Mouse (Mus musculus) limb, embryonic 13.5 days (tissue): ENCODE measurements at regions not wholly inside any gene's neighbourhood (a gene's known extent, or its start where the extent isn't known, plus 50 kb on each side); places are given as distances from the start of the nearest gene placed in this dataset.

Source experiments
- ATAC-seq: fragments of 200-750 bp; cut with Nextera tagmentation; 2 replicates; pipeline ENCODE4 v1.8.0; 2017; ENCODE audit warnings: low read depth, moderate number of reproducible peaks, moderate TSS enrichment; ENCODE audit not compliant: low FRiP score
- H3K27ac ChIP-seq: fragments of 300-500 bp; sonication (generic); 2 replicates; pipeline ENCODE4 v1.5.1; 2015; ENCODE audit warnings: inconsistent platforms, mild to moderate bottlenecking, moderate library complexity
- H3K27me3 ChIP-seq: fragments of 300-500 bp; sonication (generic); 2 replicates; pipeline ENCODE4 v1.6.1; 2015; ENCODE audit warnings: mild to moderate bottlenecking, inconsistent platforms
- H3K36me3 ChIP-seq: fragments of 300-500 bp; sonication (generic); 2 replicates; pipeline ENCODE4 v1.6.1; 2015; ENCODE audit warnings: inconsistent platforms, mild to moderate bottlenecking, moderate library complexity
- H3K4me1 ChIP-seq: fragments of 300-500 bp; sonication (generic); 2 replicates; pipeline ENCODE4 v1.6.1; 2015; ENCODE audit warnings: inconsistent platforms
- H3K4me2 ChIP-seq: fragments of 300-500 bp; sonication (generic); replicated peaks from 2 replicates; pipeline ENCODE4 v1.6.1; 2015; ENCODE audit warnings: inconsistent platforms, mild to moderate bottlenecking, moderate library complexity
- H3K4me3 ChIP-seq: fragments of 300-500 bp; sonication (generic); 2 replicates; pipeline ENCODE4 v1.5.1; 2015; ENCODE audit warnings: moderate library complexity, mild to moderate bottlenecking, inconsistent platforms
- H3K9ac ChIP-seq: fragments of 300-500 bp; sonication (generic); 2 replicates; pipeline ENCODE4 v1.6.1; 2015; ENCODE audit warnings: mild to moderate bottlenecking, inconsistent platforms
- H3K9me3 ChIP-seq: fragments of 300-500 bp; sonication (generic); 2 replicates; pipeline ENCODE4 v1.6.1; 2016; ENCODE audit warnings: inconsistent platforms
- WGBS: fragments of 180-500 bp; shearing (Covaris S2); methylation state at CpG from one replicate; pipeline ENCODE4 v1.1.7; 2015; 5-methylcytosine and 5-hydroxymethylcytosine counted together

DNA sequence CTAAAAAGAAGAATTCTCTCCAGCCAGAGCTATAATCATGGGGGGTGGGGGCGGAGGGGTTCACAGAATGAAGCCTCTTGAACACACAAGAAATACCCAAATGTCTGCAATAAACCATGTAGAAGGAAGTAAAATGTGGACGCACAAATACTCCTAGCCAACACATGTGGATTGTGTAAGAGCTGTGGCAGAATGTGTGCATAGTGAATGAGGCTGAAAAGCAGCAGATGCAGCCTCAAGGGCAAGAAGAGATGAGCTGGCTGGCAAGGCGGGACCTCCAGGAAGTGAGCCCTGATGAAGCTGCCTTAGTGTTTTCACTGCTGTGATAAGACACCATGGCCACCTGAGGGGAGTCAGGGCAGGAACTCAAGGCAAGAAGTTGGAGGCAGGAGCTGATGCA is 53.3 kb upstream of the Arhgap28 start:
- Histone ChIP-seq H3K9me3 (no peaks in the 10 kb centered on the region), H3K4me3 (no peak overlapping the region), H3K4me2 (no peak overlapping the region), H3K4me1 (no peaks in the 10 kb centered on the region), H3K27ac (no peak overlapping the region), H3K36me3 (no peaks in the 10 kb centered on the region), H3K27me3 (no peaks in the 10 kb centered on the region), H3K9ac (no peak overlapping the region)
- WGBS = 86% methylated on average over 3 of the region's 3 CpGs
- ATAC-seq = no peak

DNA sequence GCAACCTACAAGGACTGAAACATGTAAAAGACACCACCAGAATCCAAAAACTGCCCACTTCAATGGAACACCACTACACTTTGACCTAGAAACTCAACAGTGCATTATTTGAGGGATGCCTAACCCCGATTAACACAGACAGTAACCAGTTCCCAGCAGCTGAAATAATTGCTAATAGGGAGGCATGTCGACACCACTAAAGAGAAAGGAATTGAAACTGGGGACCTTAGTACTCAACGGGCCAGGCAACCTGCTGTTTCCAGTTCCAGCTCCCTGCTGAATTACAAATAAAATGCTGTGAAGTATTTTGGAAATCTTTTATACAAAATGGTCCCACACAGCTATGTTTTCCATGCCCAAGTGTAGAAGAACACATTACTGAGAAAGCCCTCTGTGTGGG is 56.5 kb upstream of the Arhgap28 start:
- H3K9ac ChIP-seq = no peak overlapping the region
- H3K27me3 ChIP-seq = no peaks in the 10 kb centered on the region
- 70% methylated on average over 3 of the region's 3 CpGs for WGBS
- H3K27ac ChIP-seq = no peak overlapping the region
- H3K4me1 ChIP-seq = no peaks in the 10 kb centered on the region
- no peak overlapping the region for H3K4me3 ChIP-seq
- no peaks in the 10 kb centered on the region for H3K9me3 ChIP-seq
- no peaks in the 10 kb centered on the region for H3K36me3 ChIP-seq
- ATAC-seq = no peak
- H3K4me2 ChIP-seq = no peak overlapping the region

DNA sequence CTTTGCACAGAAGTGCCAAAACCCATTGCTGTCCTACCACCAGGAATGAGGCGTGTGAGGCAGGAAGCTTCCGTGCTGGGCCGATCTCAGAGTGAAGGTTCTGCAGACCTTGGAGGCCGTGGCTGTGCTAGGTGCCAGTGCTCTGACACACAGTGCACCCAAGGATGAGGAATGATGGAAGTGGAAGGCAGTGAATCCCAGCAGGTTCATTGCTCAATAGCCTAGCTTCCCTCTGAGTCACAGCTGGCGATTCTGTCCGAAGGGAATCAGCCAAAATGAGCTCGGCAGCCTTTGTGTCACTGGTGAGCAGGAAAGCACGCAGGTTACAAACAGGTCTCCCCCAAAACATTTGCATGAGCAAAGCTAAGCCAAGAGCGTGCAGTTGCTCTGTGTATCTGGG is 61.8 kb upstream of the Arhgap28 start:
- no peak for ATAC-seq
- H3K4me3 ChIP-seq = no peak overlapping the region
- H3K27me3 ChIP-seq = no peaks in the 10 kb centered on the region
- H3K9ac ChIP-seq = no peak overlapping the region
- H3K4me1 ChIP-seq = peaks cover 13% of the 10 kb centered on the region
- H3K9me3 ChIP-seq = no peaks in the 10 kb centered on the region
- H3K27ac ChIP-seq = no peak overlapping the region
- H3K36me3 ChIP-seq = no peaks in the 10 kb centered on the region
- no peak overlapping the region for H3K4me2 ChIP-seq
- WGBS = 90% methylated on average over 9 of the region's 9 CpGs

DNA sequence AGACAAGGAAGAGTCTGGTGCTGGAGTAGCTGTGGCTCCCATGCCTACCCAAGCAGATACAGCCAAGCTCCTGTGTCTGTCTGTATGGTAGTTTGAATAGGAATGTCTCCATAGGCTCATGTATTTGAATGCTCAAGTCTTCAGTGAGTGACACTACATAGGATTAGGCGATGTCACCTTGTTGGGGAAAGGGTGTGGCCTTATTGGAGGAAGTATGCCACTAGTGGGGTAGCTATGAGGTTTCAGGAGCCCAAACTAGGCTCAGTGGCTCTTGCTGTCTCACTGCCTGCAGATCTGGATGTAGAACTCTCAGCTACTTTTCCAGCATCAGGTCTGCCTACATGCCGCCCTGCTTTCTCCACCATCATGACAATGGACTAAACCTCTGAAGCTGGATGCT is 62.3 kb upstream of the Arhgap28 start:
- H3K9me3 ChIP-seq = no peaks in the 10 kb centered on the region
- no peak overlapping the region for H3K4me3 ChIP-seq
- peaks cover 17% of the 10 kb centered on the region for H3K4me1 ChIP-seq
- no peak overlapping the region for H3K4me2 ChIP-seq
- no peaks in the 10 kb centered on the region for H3K36me3 ChIP-seq
- H3K9ac ChIP-seq = no peak overlapping the region
- H3K27ac ChIP-seq = no peak overlapping the region
- H3K27me3 ChIP-seq = no peaks in the 10 kb centered on the region
- no peak for ATAC-seq
- 98% methylated on average over 2 of the region's 2 CpGs for WGBS

DNA sequence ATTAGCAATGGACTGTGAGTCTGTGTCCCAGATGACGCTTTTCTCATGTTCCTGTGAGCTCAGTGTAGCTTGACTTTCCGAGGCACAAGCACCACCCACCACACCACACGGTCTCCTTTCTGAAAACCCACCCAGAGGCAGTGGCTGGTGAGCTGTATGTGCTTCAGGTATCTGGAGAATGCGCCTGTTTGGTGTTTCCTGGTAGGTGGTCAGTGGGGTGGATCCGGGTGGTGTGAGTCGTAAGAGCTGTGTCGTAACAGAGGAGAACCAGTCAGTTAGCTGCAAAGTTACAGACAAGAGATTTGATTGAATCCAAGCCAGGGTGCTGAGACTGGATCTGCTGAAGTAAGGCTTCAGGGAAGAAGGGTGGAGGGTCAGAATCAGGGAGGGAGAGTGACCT is 65.1 kb upstream of the Arhgap28 start:
- H3K36me3 ChIP-seq = no peaks in the 10 kb centered on the region
- H3K27ac ChIP-seq = no peak overlapping the region
- no peaks in the 10 kb centered on the region for H3K9me3 ChIP-seq
- H3K27me3 ChIP-seq = no peaks in the 10 kb centered on the region
- WGBS = 62% methylated on average over 7 of the region's 7 CpGs
- no peak overlapping the region for H3K4me3 ChIP-seq
- H3K4me2 ChIP-seq = no peak overlapping the region
- no peak for ATAC-seq
- peaks cover 25% of the 10 kb centered on the region for H3K4me1 ChIP-seq
- H3K9ac ChIP-seq = no peak overlapping the region

DNA sequence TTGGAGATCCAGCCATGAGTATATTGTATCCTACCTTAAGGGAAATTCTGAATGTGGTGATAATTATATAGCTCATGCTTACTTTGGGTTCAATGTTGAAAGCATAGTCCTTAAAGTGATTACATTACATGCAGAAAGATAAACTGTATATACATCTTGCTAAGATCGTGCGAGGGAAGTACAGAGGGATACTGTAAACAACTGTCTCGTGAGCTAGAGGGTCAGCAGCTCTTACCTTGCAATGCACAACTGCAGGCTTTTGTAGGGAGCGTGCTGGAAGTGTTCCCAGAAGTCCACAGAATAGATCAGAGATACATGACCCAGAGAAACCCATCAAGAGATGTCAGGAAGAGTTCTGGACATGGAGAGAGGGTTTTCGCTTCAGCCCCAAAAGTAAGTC is 65.6 kb upstream of the Arhgap28 start:
- no peaks in the 10 kb centered on the region for H3K9me3 ChIP-seq
- no peak overlapping the region for H3K27ac ChIP-seq
- no peaks in the 10 kb centered on the region for H3K36me3 ChIP-seq
- no peak for ATAC-seq
- no peaks in the 10 kb centered on the region for H3K27me3 ChIP-seq
- no peak overlapping the region for H3K9ac ChIP-seq
- WGBS = 87% methylated on average over 5 of the region's 5 CpGs
- no peak overlapping the region for H3K4me2 ChIP-seq
- peaks cover 27% of the 10 kb centered on the region for H3K4me1 ChIP-seq
- H3K4me3 ChIP-seq = no peak overlapping the region

DNA sequence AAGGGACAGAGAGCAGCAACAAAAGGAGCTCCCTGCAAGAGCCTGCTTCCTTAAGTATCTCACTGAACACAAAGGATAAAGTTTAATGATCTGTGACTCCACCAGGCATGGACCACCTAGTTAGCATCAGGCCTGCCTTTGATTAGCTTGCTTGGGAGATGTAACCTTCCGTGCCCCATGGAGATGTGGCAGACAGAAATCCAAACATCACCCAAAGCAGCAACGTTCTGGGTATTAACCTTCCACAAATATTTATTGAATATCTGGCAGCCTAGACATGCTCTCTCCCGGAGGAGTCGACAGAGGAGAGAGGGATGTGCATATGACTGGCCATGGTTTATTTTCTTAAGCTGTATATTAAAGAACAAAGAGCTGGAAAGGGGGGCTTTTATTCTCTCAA is 67.6 kb upstream of the Arhgap28 start:
- Histone ChIP-seq H3K27ac (peak overlapping the region; percentile 22; the same call in 1 of the 2 replicates), H3K27me3 (no peaks in the 10 kb centered on the region), H3K36me3 (no peaks in the 10 kb centered on the region), H3K9ac (no peak overlapping the region), H3K9me3 (no peaks in the 10 kb centered on the region), H3K4me1 (peaks cover 38% of the 10 kb centered on the region), H3K4me2 (no peak overlapping the region), H3K4me3 (no peak overlapping the region)
- ATAC-seq = 0 out of 2 replicates have a peak, but pooled peaks have one; percentile 20
- WGBS = 12% methylated on average over 4 of the region's 4 CpGs

DNA sequence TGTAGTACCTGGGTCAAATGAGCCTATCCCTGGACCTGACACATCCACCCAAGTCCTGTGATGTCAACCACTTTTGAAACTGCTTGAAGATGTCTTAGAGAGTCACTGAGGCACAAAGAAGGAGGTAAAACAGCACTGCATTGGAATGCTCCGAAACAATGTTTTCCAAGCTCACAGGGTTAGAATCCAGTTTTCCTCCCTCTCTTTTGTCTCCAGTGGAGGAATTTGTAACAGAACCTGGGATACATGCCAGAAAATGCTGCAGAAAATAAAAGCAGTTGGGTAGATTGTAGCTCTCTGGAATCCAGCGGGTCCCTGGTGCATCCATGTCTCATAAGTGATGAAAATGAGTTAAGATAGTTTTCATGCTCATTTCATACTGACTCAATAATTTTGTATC is 71.8 kb upstream of the Arhgap28 start:
- Histone ChIP-seq H3K4me2 (no peak overlapping the region), H3K36me3 (no peaks in the 10 kb centered on the region), H3K27me3 (no peaks in the 10 kb centered on the region), H3K9ac (no peak overlapping the region), H3K9me3 (no peaks in the 10 kb centered on the region), H3K4me3 (no peak overlapping the region), H3K27ac (peak overlapping the region; percentile 69; the same call in 1 of the 2 replicates), H3K4me1 (peaks cover 26% of the 10 kb centered on the region)
- 48% methylated on average over 2 of the region's 2 CpGs for WGBS
- ATAC-seq = peak; percentile 76

DNA sequence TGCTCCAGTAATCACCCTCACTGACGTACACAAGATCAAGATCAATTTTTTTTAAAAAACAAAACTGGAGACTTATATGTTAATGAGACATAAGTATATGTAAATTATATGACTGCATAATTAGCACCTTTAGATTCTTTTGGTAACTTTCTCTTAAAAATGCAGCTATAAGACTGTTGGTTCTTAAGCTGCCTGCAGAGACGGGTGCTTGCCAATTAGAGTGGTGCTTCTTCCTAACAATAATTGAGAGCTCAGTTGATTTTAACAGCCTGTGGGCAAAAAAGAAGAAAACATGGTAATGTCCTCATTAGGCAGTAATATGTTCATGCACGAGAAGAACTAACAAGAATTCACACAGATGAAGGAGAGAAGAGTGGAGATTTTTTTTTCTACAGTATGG is 74.8 kb upstream of the Arhgap28 start:
- no peak for ATAC-seq
- WGBS = 64% methylated on average over 3 of the region's 3 CpGs
- H3K27me3 ChIP-seq = no peaks in the 10 kb centered on the region

DNA sequence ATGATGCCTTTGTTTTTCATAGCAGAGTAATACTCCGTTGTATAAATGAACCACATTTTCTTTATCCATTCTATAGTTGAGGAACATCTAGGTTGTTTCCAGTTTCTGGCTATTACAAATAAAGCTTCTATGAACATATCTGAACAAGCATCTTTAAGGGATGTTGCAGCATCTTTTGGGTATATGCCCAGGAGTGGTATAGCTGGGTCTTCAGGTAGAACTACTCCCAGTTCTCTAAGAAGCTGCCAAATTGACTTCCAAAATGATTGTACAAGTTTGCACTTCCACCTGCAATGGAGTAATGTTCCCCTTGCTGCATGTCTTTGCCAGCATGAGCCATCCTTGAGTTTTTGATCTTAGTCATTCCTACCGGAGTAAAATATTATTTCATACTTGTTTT is 80.5 kb upstream of the Arhgap28 start:
- peaks cover 11% of the 10 kb centered on the region for H3K4me1 ChIP-seq
- no peaks in the 10 kb centered on the region for H3K9me3 ChIP-seq
- no peaks in the 10 kb centered on the region for H3K27me3 ChIP-seq
- H3K9ac ChIP-seq = no peak overlapping the region
- WGBS = 95% methylated on average over 2 of the region's 2 CpGs
- H3K27ac ChIP-seq = no peak overlapping the region
- no peak for ATAC-seq
- H3K4me2 ChIP-seq = no peak overlapping the region
- H3K4me3 ChIP-seq = no peak overlapping the region
- no peaks in the 10 kb centered on the region for H3K36me3 ChIP-seq

More for the DNA sequence above, 74.8 kb upstream of the Arhgap28 start:
- Histone ChIP-seq H3K9ac (no peak overlapping the region), H3K36me3 (no peaks in the 10 kb centered on the region), H3K4me2 (no peak overlapping the region), H3K9me3 (no peaks in the 10 kb centered on the region), H3K4me3 (no peak overlapping the region), H3K27ac (no peak overlapping the region), H3K4me1 (peaks cover 14% of the 10 kb centered on the region)

DNA sequence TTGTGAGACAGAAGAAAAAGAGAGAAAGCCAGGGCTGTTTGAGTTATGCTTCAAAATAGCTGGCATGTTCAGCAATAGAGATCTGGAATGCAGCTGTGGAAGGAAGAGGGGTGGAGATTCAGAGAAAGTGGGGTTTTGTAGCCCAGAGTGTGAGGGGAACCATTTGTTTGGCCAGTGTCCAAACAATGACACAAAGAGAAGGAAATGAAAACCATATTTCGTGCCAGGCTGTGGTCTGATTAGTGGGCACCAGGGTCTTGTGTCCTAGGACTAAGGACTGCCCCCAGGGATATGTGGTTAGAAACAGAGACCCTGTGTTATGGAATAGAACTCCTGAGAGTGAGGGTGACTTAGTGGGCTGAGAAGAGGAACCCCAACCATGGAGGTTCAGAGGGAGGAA is 83.2 kb upstream of the Arhgap28 start:
- H3K27ac ChIP-seq = peak overlapping the region; percentile 23
- 29% methylated on average over 1 of the region's 1 CpGs for WGBS

DNA sequence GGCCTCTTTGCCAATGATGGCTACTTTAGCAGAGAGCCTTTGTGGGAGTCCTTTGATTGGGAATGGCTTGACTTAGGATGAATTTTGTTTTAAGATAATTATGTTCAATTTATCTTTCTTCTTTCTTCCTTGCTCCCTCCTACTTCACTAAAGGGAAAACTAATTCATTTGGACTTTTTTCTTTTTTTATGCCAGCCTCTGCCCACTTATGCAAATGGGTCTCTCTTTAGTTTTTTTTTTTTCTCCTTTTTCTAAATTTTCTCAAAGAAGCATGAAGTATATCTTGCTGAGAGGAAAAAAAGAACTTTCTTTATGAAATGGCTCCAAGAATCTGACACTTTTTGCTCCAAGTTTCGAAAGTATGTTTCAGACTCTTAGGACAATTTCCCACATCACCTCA is 85.3 kb upstream of the Arhgap28 start:
- Histone ChIP-seq H3K4me1 (peaks cover 11% of the 10 kb centered on the region), H3K4me3 (no peak overlapping the region), H3K9ac (no peak overlapping the region), H3K27me3 (no peaks in the 10 kb centered on the region), H3K4me2 (no peak overlapping the region), H3K36me3 (no peaks in the 10 kb centered on the region), H3K27ac (no peak overlapping the region), H3K9me3 (no peaks in the 10 kb centered on the region)
- no peak for ATAC-seq
- 84% methylated on average over 1 of the region's 1 CpGs for WGBS

More for the DNA sequence above, 83.2 kb upstream of the Arhgap28 start:
- Histone ChIP-seq H3K4me3 (no peak overlapping the region), H3K4me2 (no peak overlapping the region), H3K27me3 (no peaks in the 10 kb centered on the region), H3K9ac (no peak overlapping the region), H3K36me3 (no peaks in the 10 kb centered on the region), H3K9me3 (no peaks in the 10 kb centered on the region), H3K4me1 (peaks cover 11% of the 10 kb centered on the region)
- peak; percentile 76 for ATAC-seq

DNA sequence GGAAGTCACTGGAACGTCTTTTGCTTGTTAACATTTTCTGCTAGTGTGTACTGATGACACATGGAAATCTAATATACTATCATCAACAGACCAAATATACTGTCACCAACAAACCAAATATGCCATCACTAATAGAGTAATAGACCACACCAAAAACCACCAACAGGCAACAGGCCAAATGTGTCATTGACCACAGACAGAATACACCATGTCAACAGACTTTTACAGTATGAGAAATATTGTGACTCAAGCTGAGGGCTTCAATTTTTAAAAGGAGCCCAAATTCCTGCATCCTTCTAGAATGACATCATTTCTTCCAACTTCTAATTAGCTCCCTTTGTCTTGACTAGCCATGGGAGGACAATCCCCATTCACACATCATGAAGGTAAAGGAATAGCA is 85.9 kb upstream of the Arhgap28 start:
- no peaks in the 10 kb centered on the region for H3K9me3 ChIP-seq
- H3K9ac ChIP-seq = no peak overlapping the region
- no peaks in the 10 kb centered on the region for H3K27me3 ChIP-seq
- no peak overlapping the region for H3K4me3 ChIP-seq
- H3K4me2 ChIP-seq = no peak overlapping the region
- WGBS = 90% methylated on average over 1 of the region's 1 CpGs
- no peaks in the 10 kb centered on the region for H3K36me3 ChIP-seq
- H3K27ac ChIP-seq = no peak overlapping the region
- no peak for ATAC-seq
- H3K4me1 ChIP-seq = peaks cover 11% of the 10 kb centered on the region
